Mouse (Mus musculus): ENCODE measurements around the gene Krt76. TPM values are rescaled to one million over a fixed set of nuclear protein-coding genes. Genes with fewer than 3 reads are reported as not detected.

Krt76 gene
- polyA plus RNA-seq, 1 experiment, result 1.3 TPM

DNA sequence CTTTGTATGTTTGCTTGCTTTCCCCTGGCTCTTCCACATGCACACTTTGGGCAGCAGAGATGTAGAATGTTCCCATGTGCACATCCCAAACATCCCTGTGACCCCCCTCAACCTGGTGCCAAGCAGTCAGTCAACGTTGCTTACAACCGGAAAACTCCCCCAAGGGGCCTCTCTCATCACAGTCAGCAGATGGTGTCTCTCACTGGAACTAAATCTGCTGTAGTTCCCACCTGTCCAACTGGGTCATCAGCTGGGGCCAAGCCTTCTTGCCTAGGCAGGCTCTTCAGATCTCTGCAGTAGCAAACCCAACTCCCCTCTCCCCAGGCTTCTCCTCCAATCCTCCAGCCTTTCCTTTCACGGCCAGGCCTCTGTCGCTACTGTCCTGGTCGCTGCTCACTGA is 36.0 kb downstream of the Krt76 start:
- Histone ChIP-seq H3K27me3 (ENCODE audit: control insufficient read depth, insufficient read depth, low read length) (peaks cover 9% of the 10 kb centered on the region; the same call in 1 of the 2 replicates), H3K36me3 (ENCODE audit: control insufficient read depth, insufficient read depth, low read length) (no peaks in the 10 kb centered on the region), H3K4me1 (replicated peaks; ENCODE audit: control insufficient read depth, insufficient read depth, low read length) (0 out of 2 replicates have a peak, but pooled peaks cover 2% of the 10 kb centered on the region), H3K27ac (ENCODE audit: control insufficient read depth, insufficient read depth, low read length) (no peak overlapping the region), H3K4me3 (ENCODE audit: control insufficient read depth, insufficient read depth, low read length) (no peak overlapping the region)
- DNase-seq, result no peak
- 79% methylated on average over 5 of the region's 5 CpGs for WGBS
- TF ChIP-seq POLR2A (IDR thresholded peaks at IDR 0.05; ENCODE audit: control insufficient read depth, extremely low read depth, insufficient read depth, low read length, poor library complexity), result no peak
- no peak for TF ChIP-seq CTCF (IDR thresholded peaks at IDR 0.05; ENCODE audit: borderline replicate concordance, control insufficient read depth, extremely low read depth, insufficient read depth, low read length, poor library complexity)

DNA sequence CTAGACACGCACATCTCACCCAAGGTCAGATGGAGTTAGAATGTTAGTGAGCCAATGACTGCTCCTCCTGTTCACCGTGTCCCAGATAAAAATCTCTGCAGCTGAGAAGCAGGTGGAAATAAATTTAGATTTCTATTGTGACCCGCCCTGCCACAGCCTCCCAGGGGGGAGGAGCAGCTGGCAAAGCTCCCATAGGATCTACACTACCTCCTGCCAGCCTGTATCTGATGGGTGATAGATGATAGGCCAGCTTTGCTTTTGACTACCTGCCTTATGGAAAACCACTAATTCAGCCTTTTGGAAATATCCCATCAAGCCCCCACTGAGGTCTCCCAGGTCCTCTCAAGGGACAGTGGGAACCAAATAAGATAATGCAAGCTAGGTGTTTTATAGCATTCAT is 37.0 kb downstream of the Krt76 start:
- WGBS, result 72% methylated on average over 3 of the region's 3 CpGs

DNA sequence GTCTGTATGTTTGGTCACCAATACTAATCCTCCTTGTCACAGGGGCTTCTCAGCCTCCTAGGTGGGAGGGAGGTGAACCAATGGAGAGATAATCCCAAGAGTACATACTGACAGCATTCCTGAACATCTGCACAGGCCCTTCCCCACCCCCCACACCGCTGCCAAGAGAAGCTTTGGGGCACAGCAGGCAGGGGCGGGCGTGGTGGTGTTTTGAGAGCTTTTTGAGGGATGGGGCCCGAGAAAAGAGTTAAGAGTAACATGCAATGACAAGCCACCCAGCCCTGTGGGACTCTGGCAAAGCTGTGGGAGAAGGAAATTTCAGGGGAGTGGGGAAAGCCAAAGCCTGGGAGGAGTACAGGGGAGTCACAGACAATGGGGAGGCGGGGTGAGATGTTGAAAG is 38.4 kb downstream of the Krt76 start:
- H3K4me3 ChIP-seq (ENCODE audit: control insufficient read depth, insufficient read depth, low read length), result no peak overlapping the region
- H3K27ac ChIP-seq (ENCODE audit: control insufficient read depth, insufficient read depth, low read length), result no peak overlapping the region
- no peaks in the 10 kb centered on the region for H3K36me3 ChIP-seq (ENCODE audit: control insufficient read depth, insufficient read depth, low read length)
- WGBS, result 32% methylated on average over 5 of the region's 5 CpGs
- H3K27me3 ChIP-seq (ENCODE audit: control insufficient read depth, insufficient read depth, low read length), result peaks cover 2% of the 10 kb centered on the region; the same call in 1 of the 2 replicates
- no peaks in the 10 kb centered on the region for H3K4me1 ChIP-seq (replicated peaks; ENCODE audit: control insufficient read depth, insufficient read depth, low read length)
- TF ChIP-seq CTCF (IDR thresholded peaks at IDR 0.05; ENCODE audit: borderline replicate concordance, control insufficient read depth, extremely low read depth, insufficient read depth, low read length, poor library complexity), result no peak
- no peak for TF ChIP-seq POLR2A (IDR thresholded peaks at IDR 0.05; ENCODE audit: control insufficient read depth, extremely low read depth, insufficient read depth, low read length, poor library complexity)
- no peak for DNase-seq

More for the DNA sequence above, 37.0 kb downstream of the Krt76 start:
- Histone ChIP-seq H3K36me3 (ENCODE audit: control insufficient read depth, insufficient read depth, low read length) (no peaks in the 10 kb centered on the region), H3K4me3 (ENCODE audit: control insufficient read depth, insufficient read depth, low read length) (no peak overlapping the region), H3K27me3 (ENCODE audit: control insufficient read depth, insufficient read depth, low read length) (peaks cover 9% of the 10 kb centered on the region; the same call in 1 of the 2 replicates), H3K27ac (ENCODE audit: control insufficient read depth, insufficient read depth, low read length) (no peak overlapping the region), H3K4me1 (replicated peaks; ENCODE audit: control insufficient read depth, insufficient read depth, low read length) (0 out of 2 replicates have a peak, but pooled peaks cover 2% of the 10 kb centered on the region)
- TF ChIP-seq POLR2A (IDR thresholded peaks at IDR 0.05; ENCODE audit: control insufficient read depth, extremely low read depth, insufficient read depth, low read length, poor library complexity) (no peak), CTCF (IDR thresholded peaks at IDR 0.05; ENCODE audit: borderline replicate concordance, control insufficient read depth, extremely low read depth, insufficient read depth, low read length, poor library complexity) (no peak)
- no peak for DNase-seq

DNA sequence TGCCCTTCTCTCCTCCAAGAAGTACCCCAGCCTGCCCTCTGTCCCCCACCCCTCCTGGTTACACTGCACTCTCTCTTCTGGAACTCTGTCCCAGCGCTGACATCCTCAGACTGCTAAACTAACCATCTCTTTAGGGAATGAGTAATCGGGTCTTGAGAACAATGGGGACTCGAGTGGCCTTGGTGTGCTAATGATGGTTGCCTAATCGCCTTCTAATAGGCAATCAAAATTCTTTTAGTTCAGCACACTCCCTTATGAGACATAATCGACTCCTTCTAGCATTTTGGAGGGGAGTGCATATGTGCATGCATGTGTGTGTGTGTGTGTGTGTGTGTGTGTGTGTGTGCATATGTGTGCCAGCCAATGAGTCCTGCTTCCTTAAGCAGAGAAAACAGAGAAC is 40.1 kb downstream of the Krt76 start:
- no peak for DNase-seq
- Histone ChIP-seq H3K27ac (ENCODE audit: control insufficient read depth, insufficient read depth, low read length) (no peak overlapping the region), H3K36me3 (ENCODE audit: control insufficient read depth, insufficient read depth, low read length) (no peaks in the 10 kb centered on the region), H3K27me3 (ENCODE audit: control insufficient read depth, insufficient read depth, low read length) (no peaks in the 10 kb centered on the region), H3K4me3 (ENCODE audit: control insufficient read depth, insufficient read depth, low read length) (no peak overlapping the region), H3K4me1 (replicated peaks; ENCODE audit: control insufficient read depth, insufficient read depth, low read length) (no peaks in the 10 kb centered on the region)
- 46% methylated on average over 5 of the region's 5 CpGs for WGBS
- TF ChIP-seq CTCF (IDR thresholded peaks at IDR 0.05; ENCODE audit: borderline replicate concordance, control insufficient read depth, extremely low read depth, insufficient read depth, low read length, poor library complexity) (no peak), POLR2A (IDR thresholded peaks at IDR 0.05; ENCODE audit: control insufficient read depth, extremely low read depth, insufficient read depth, low read length, poor library complexity) (no peak)

DNA sequence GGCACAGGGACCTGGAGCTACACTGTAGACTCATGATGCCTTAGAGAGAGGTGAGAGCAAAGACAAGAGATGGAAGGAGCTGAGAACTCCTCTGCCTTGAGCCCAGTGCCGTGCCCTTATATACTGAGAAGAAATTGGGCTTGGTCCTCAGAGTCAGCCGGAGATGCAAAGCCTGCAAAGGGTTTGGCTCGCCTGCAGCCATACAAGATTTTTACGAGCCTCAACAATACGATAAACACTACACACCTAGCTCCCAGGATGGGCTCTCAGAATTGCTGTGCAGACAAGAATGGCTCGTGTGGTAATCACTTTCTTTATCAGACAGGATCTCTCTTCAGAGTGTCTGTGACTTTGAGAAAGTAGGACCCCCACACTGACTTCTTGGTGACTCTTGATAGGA is 42.0 kb downstream of the Krt76 start, which contains the start of gene Krt1:
TSS of gene Krt1 (minus strand) at position 101 of the 400 bp plus-strand sequence.
- H3K4me3 ChIP-seq (ENCODE audit: control insufficient read depth, insufficient read depth, low read length), result no peak within 1 kb of the TSS
- DNase-seq, result no peak
- no peaks in the 10 kb centered on the region for H3K4me1 ChIP-seq (replicated peaks; ENCODE audit: control insufficient read depth, insufficient read depth, low read length)
- no peak within 1 kb of the TSS for H3K27ac ChIP-seq (ENCODE audit: control insufficient read depth, insufficient read depth, low read length)
- 88% methylated on average over 6 of the region's 6 CpGs for WGBS
- H3K27me3 ChIP-seq (ENCODE audit: control insufficient read depth, insufficient read depth, low read length), result peaks cover 5% of the 10 kb centered on the region; the same call in 1 of the 2 replicates
- no peaks in the 10 kb centered on the region for H3K36me3 ChIP-seq (ENCODE audit: control insufficient read depth, insufficient read depth, low read length)
- TF ChIP-seq CTCF (IDR thresholded peaks at IDR 0.05; ENCODE audit: borderline replicate concordance, control insufficient read depth, extremely low read depth, insufficient read depth, low read length, poor library complexity) (no peak), POLR2A (IDR thresholded peaks at IDR 0.05; ENCODE audit: control insufficient read depth, extremely low read depth, insufficient read depth, low read length, poor library complexity) (no peak)

DNA sequence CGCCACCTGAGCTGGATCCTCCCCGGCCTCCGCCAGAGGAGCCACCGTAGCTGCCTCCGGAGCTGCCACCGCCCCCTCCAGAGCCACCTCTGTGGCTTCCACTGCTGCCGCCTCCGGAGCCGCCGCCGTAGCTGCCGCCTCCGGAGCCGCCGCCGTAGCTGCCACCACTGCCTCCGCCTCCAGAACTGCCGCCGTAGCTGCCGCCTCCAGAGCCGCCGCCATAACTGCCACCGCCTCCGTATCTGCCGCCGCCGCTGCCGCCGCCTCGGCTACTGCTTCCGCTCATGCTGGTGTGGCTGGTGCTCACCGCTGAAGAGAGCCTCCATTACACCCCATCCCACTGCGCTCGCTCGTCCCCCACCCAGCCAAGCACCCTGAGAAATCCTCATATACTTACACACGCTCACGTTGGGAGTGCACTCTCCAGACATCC is 46.7 kb downstream of the Krt76 start:
- Histone ChIP-seq H3K36me3 (ENCODE audit: control insufficient read depth, insufficient read depth, low read length) (no peaks in the 10 kb centered on the region), H3K4me3 (ENCODE audit: control insufficient read depth, insufficient read depth, low read length) (no peak overlapping the region), H3K4me1 (replicated peaks; ENCODE audit: control insufficient read depth, insufficient read depth, low read length) (no peaks in the 10 kb centered on the region), H3K27me3 (ENCODE audit: control insufficient read depth, insufficient read depth, low read length) (peaks cover 5% of the 10 kb centered on the region; the same call in 1 of the 2 replicates), H3K27ac (ENCODE audit: control insufficient read depth, insufficient read depth, low read length) (no peak overlapping the region)
- TF ChIP-seq CTCF (IDR thresholded peaks at IDR 0.05; ENCODE audit: borderline replicate concordance, control insufficient read depth, extremely low read depth, insufficient read depth, low read length, poor library complexity), result no peak
- no peak for TF ChIP-seq POLR2A (IDR thresholded peaks at IDR 0.05; ENCODE audit: control insufficient read depth, extremely low read depth, insufficient read depth, low read length, poor library complexity)
- peak; percentile 35 for DNase-seq
- WGBS, result 3% methylated on average over 36 of the region's 37 CpGs

DNA sequence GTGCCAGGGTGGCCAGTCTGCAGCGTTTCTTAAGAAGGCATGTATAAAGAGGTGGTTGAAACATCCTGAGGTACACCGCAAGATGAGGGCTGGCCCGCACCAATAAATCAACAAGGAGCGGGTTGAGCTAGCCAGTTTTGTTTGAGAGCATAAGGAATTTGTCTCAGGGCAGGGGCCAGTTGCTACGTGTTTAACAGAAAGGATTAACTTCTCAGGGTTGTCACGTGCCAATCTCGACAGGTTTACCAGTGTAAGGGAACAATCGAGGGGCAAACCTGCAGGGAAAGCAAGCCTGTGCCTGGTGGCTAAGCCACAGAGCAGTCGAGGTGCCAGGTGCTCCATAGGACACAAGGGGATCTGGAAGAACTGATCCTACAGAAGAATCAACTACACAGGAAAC is 49.5 kb downstream of the Krt76 start:
- 65% methylated on average over 9 of the region's 9 CpGs for WGBS
- H3K36me3 ChIP-seq (ENCODE audit: control insufficient read depth, insufficient read depth, low read length), result no peaks in the 10 kb centered on the region
- DNase-seq, result no peak
- peaks cover 5% of the 10 kb centered on the region; the same call in 1 of the 2 replicates for H3K27me3 ChIP-seq (ENCODE audit: control insufficient read depth, insufficient read depth, low read length)
- H3K27ac ChIP-seq (ENCODE audit: control insufficient read depth, insufficient read depth, low read length), result no peak overlapping the region
- H3K4me1 ChIP-seq (replicated peaks; ENCODE audit: control insufficient read depth, insufficient read depth, low read length), result no peaks in the 10 kb centered on the region
- no peak for TF ChIP-seq POLR2A (IDR thresholded peaks at IDR 0.05; ENCODE audit: control insufficient read depth, extremely low read depth, insufficient read depth, low read length, poor library complexity)
- no peak for TF ChIP-seq CTCF (IDR thresholded peaks at IDR 0.05; ENCODE audit: borderline replicate concordance, control insufficient read depth, extremely low read depth, insufficient read depth, low read length, poor library complexity)
- no peak overlapping the region for H3K4me3 ChIP-seq (ENCODE audit: control insufficient read depth, insufficient read depth, low read length)
